Mouse (Mus musculus): Measurements from ENCODE around the gene Magix. TPM values are rescaled to one million over a fixed set of nuclear protein-coding genes. Genes with fewer than 3 reads are reported as not detected.

Magix gene
- not detected in 2 replicates for polyA plus RNA-seq (2014; fragmentation: Nextera tagmentation; extraction: Ambion mirVana)

- H3K4me2 ChIP-seq (ENCODE audit: low read depth), result peak within 1 kb of the TSS; percentile 36
- H3K4me1 ChIP-seq (ENCODE audit: control insufficient read depth, insufficient read depth, low read length), result no peaks in the 10 kb centered on the region
- WGBS, result 78% methylated on average over 14 of the region's 14 CpGs
- no peaks in the 10 kb centered on the region for H3K9me3 ChIP-seq (ENCODE audit: control insufficient read depth, low read length)
- no peak within 1 kb of the TSS for H3K9ac ChIP-seq (ENCODE audit: low read length)
- DNase-seq (ENCODE audit: low spot score) (no peak), ATAC-seq (ENCODE audit: insufficient read depth, low FRiP score, low TSS enrichment) (no peak)
- peak within 1 kb of the TSS; percentile 15; the same call in 1 of the 2 replicates for H3K4me3 ChIP-seq (ENCODE audit: low read depth, low read length)
- no peaks in the 10 kb centered on the region for H3K27me3 ChIP-seq (ENCODE audit: control insufficient read depth, insufficient read depth, low read length)
- H3K36me3 ChIP-seq (ENCODE audit: control insufficient read depth, insufficient read depth, low read length), result no peaks in the 10 kb centered on the region
- no peak within 1 kb of the TSS for H3K27ac ChIP-seq (ENCODE audit: low read depth, low read length)
These were observed at the start of gene Magix for GRCm38 (mm10) chrX:7680864-7681263. TSS of gene Magix (minus strand) at chrX:7681251.

- peak; percentile 30; the same call in 1 of the 2 replicates for ATAC-seq (ENCODE audit: insufficient read depth, low FRiP score, low TSS enrichment)
- WGBS, result 30% methylated on average over 4 of the region's 4 CpGs
These were observed 47.8 kb upstream of the Magix start for GRCm38 (mm10) chrX:7728922-7729265.

GRCm38 (mm10) chrX:7728215-7728921, 47.3 kb upstream of the Magix start, which contains the start of gene Praf2:
TSS of gene Praf2 (plus strand) at chrX:7728439.
- no peaks in the 10 kb centered on the region for H3K27me3 ChIP-seq (ENCODE audit: control insufficient read depth, insufficient read depth, low read length)
- peak within 1 kb of the TSS; percentile 40 for H3K4me3 ChIP-seq (ENCODE audit: low read depth, low read length)
- DNase-seq (ENCODE audit: low spot score), result peak; percentile 75
- 0 out of 2 replicates have a peak within 1 kb of the TSS, but pooled peaks have one; percentile 46 for H3K27ac ChIP-seq (ENCODE audit: low read depth, low read length)
- H3K36me3 ChIP-seq (ENCODE audit: control insufficient read depth, insufficient read depth, low read length), result no peaks in the 10 kb centered on the region
- WGBS, result 21% methylated on average over 42 of the region's 42 CpGs
- H3K9me3 ChIP-seq (ENCODE audit: control insufficient read depth, low read length), result no peaks in the 10 kb centered on the region
- no peaks in the 10 kb centered on the region for H3K4me1 ChIP-seq (ENCODE audit: control insufficient read depth, insufficient read depth, low read length)
- peak within 1 kb of the TSS; percentile 55 for H3K4me2 ChIP-seq (ENCODE audit: low read depth)
- peak; percentile 92 for ATAC-seq (ENCODE audit: insufficient read depth, low FRiP score, low TSS enrichment)
- peak within 1 kb of the TSS; percentile 41 for H3K9ac ChIP-seq (ENCODE audit: low read length)

More at GRCm38 (mm10) chrX:7728922-7729265, 47.8 kb upstream of the Magix start:
- Histone ChIP-seq H3K27ac (ENCODE audit: low read depth, low read length) (no peak overlapping the region), H3K36me3 (ENCODE audit: control insufficient read depth, insufficient read depth, low read length) (no peaks in the 10 kb centered on the region), H3K4me3 (ENCODE audit: low read depth, low read length) (peak overlapping the region; percentile 40), H3K9me3 (ENCODE audit: control insufficient read depth, low read length) (no peaks in the 10 kb centered on the region), H3K27me3 (ENCODE audit: control insufficient read depth, insufficient read depth, low read length) (no peaks in the 10 kb centered on the region), H3K4me1 (ENCODE audit: control insufficient read depth, insufficient read depth, low read length) (no peaks in the 10 kb centered on the region), H3K9ac (ENCODE audit: low read length) (peak overlapping the region; percentile 41), H3K4me2 (ENCODE audit: low read depth) (peak overlapping the region; percentile 55)
- no peak for DNase-seq (ENCODE audit: low spot score)

GRCm38 (mm10) chrX:7727176-7727575, 46.1 kb upstream of the Magix start:
- Histone ChIP-seq H3K4me3 (ENCODE audit: low read depth, low read length) (no peak overlapping the region), H3K9ac (ENCODE audit: low read length) (no peak overlapping the region), H3K4me2 (ENCODE audit: low read depth) (no peak overlapping the region), H3K27ac (ENCODE audit: low read depth, low read length) (no peak overlapping the region), H3K9me3 (ENCODE audit: control insufficient read depth, low read length) (no peaks in the 10 kb centered on the region), H3K27me3 (ENCODE audit: control insufficient read depth, insufficient read depth, low read length) (no peaks in the 10 kb centered on the region), H3K4me1 (ENCODE audit: control insufficient read depth, insufficient read depth, low read length) (no peaks in the 10 kb centered on the region), H3K36me3 (ENCODE audit: control insufficient read depth, insufficient read depth, low read length) (no peaks in the 10 kb centered on the region)
- ATAC-seq (ENCODE audit: insufficient read depth, low FRiP score, low TSS enrichment) (no peak), DNase-seq (ENCODE audit: low spot score) (no peak)
- WGBS, result 90% methylated on average over 13 of the region's 13 CpGs

GRCm38 (mm10) chrX:7725841-7726240, 44.8 kb upstream of the Magix start:
- WGBS, result 88% methylated on average over 12 of the region's 12 CpGs
- H3K4me3 ChIP-seq (ENCODE audit: low read depth, low read length), result no peak overlapping the region
- no peak for ATAC-seq (ENCODE audit: insufficient read depth, low FRiP score, low TSS enrichment)
- H3K27me3 ChIP-seq (ENCODE audit: control insufficient read depth, insufficient read depth, low read length), result no peaks in the 10 kb centered on the region
- no peaks in the 10 kb centered on the region for H3K36me3 ChIP-seq (ENCODE audit: control insufficient read depth, insufficient read depth, low read length)
- H3K4me2 ChIP-seq (ENCODE audit: low read depth), result no peak overlapping the region
- H3K9ac ChIP-seq (ENCODE audit: low read length), result no peak overlapping the region
- DNase-seq (ENCODE audit: low spot score), result no peak
- H3K9me3 ChIP-seq (ENCODE audit: control insufficient read depth, low read length), result no peaks in the 10 kb centered on the region
- H3K4me1 ChIP-seq (ENCODE audit: control insufficient read depth, insufficient read depth, low read length), result no peaks in the 10 kb centered on the region
- H3K27ac ChIP-seq (ENCODE audit: low read depth, low read length), result no peak overlapping the region

GRCm38 (mm10) chrX:7724135-7724534, 43.1 kb upstream of the Magix start:
- H3K27ac ChIP-seq (ENCODE audit: low read depth, low read length), result no peak overlapping the region
- ATAC-seq (ENCODE audit: insufficient read depth, low FRiP score, low TSS enrichment) (no peak), DNase-seq (ENCODE audit: low spot score) (no peak)
- H3K4me3 ChIP-seq (ENCODE audit: low read depth, low read length), result no peak overlapping the region
- no peaks in the 10 kb centered on the region for H3K9me3 ChIP-seq (ENCODE audit: control insufficient read depth, low read length)
- no peaks in the 10 kb centered on the region for H3K36me3 ChIP-seq (ENCODE audit: control insufficient read depth, insufficient read depth, low read length)
- H3K4me1 ChIP-seq (ENCODE audit: control insufficient read depth, insufficient read depth, low read length), result no peaks in the 10 kb centered on the region
- H3K27me3 ChIP-seq (ENCODE audit: control insufficient read depth, insufficient read depth, low read length), result no peaks in the 10 kb centered on the region
- no peak overlapping the region for H3K4me2 ChIP-seq (ENCODE audit: low read depth)
- WGBS, result 84% methylated on average over 7 of the region's 7 CpGs
- H3K9ac ChIP-seq (ENCODE audit: low read length), result no peak overlapping the region

GRCm38 (mm10) chrX:7722691-7723090, 41.6 kb upstream of the Magix start:
- ATAC-seq (ENCODE audit: insufficient read depth, low FRiP score, low TSS enrichment) (no peak), DNase-seq (ENCODE audit: low spot score) (no peak)
- H3K36me3 ChIP-seq (ENCODE audit: control insufficient read depth, insufficient read depth, low read length), result no peaks in the 10 kb centered on the region
- H3K27ac ChIP-seq (ENCODE audit: low read depth, low read length), result no peak overlapping the region
- WGBS, result 24% methylated on average over 4 of the region's 4 CpGs
- H3K27me3 ChIP-seq (ENCODE audit: control insufficient read depth, insufficient read depth, low read length), result no peaks in the 10 kb centered on the region
- H3K9me3 ChIP-seq (ENCODE audit: control insufficient read depth, low read length), result no peaks in the 10 kb centered on the region
- peak overlapping the region; percentile 60 for H3K9ac ChIP-seq (ENCODE audit: low read length)
- H3K4me3 ChIP-seq (ENCODE audit: low read depth, low read length), result peak overlapping the region; percentile 48
- no peaks in the 10 kb centered on the region for H3K4me1 ChIP-seq (ENCODE audit: control insufficient read depth, insufficient read depth, low read length)
- peak overlapping the region; percentile 56 for H3K4me2 ChIP-seq (ENCODE audit: low read depth)

GRCm38 (mm10) chrX:7722282-7722611, 41.2 kb upstream of the Magix start:
- H3K27ac ChIP-seq (ENCODE audit: low read depth, low read length), result no peak overlapping the region
- peak overlapping the region; percentile 60 for H3K9ac ChIP-seq (ENCODE audit: low read length)
- H3K36me3 ChIP-seq (ENCODE audit: control insufficient read depth, insufficient read depth, low read length), result no peaks in the 10 kb centered on the region
- DNase-seq (ENCODE audit: low spot score) (no peak), ATAC-seq (ENCODE audit: insufficient read depth, low FRiP score, low TSS enrichment) (no peak; the same call in 1 of the 2 replicates)
- H3K4me2 ChIP-seq (ENCODE audit: low read depth), result peak overlapping the region; percentile 56
- H3K27me3 ChIP-seq (ENCODE audit: control insufficient read depth, insufficient read depth, low read length), result no peaks in the 10 kb centered on the region
- WGBS, result 20% methylated on average over 11 of the region's 11 CpGs
- H3K4me3 ChIP-seq (ENCODE audit: low read depth, low read length), result peak overlapping the region; percentile 48
- no peaks in the 10 kb centered on the region for H3K4me1 ChIP-seq (ENCODE audit: control insufficient read depth, insufficient read depth, low read length)
- no peaks in the 10 kb centered on the region for H3K9me3 ChIP-seq (ENCODE audit: control insufficient read depth, low read length)
